Mouse (Mus musculus) E14TG2a.4 (cell line): ENCODE results near the gene Hspa14.

ENCODE experiments used
- H3K27me3 ChIP-seq: 2 replicates; pipeline ENCODE4 v1.6.1; 2014; ENCODE audit warnings: low read length, control low read depth; ENCODE audit not compliant: insufficient read depth
- H3K36me3 ChIP-seq: 2 replicates; pipeline ENCODE4 v1.6.1; 2014; ENCODE audit warnings: low read length, control low read depth; ENCODE audit not compliant: insufficient read depth
- H3K4me1 ChIP-seq: replicated peaks from 2 replicates; pipeline ENCODE4 v1.6.1; 2014; ENCODE audit warnings: low read depth, low read length, control low read depth
- H3K4me3 ChIP-seq: replicated peaks from 2 replicates; pipeline ENCODE4 v1.5.1; 2014; ENCODE audit warnings: mild to moderate bottlenecking, low read length
- H3K9me3 ChIP-seq: 2 replicates; pipeline ENCODE4 v1.6.1; 2014; ENCODE audit warnings: low read length, control low read depth
- CTCF ChIP-seq: conservative IDR thresholded peaks from 2 replicates; pipeline ENCODE4 v1.5.1; 2014; ENCODE audit warnings: low read length
- NANOG ChIP-seq: IDR thresholded peaks from 2 replicates; pipeline ENCODE4 v1.6.1; 2014; ENCODE audit warnings: borderline replicate concordance, low read length, mixed read lengths
- POU5F1 ChIP-seq: IDR thresholded peaks from 2 replicates; pipeline ENCODE4 v1.6.1; 2014; ENCODE audit warnings: low read length, borderline replicate concordance

Gene Hspa14

GRCm38 (mm10) chr2:3512552-3513454 lies at the start of gene Hspa14, which contains the start of the genes Gm45902 and Cdnf:
Gene Hspa14 (minus strand): TSS chr2:3512814.
Gene Gm45902 (minus strand): TSS chr2:3512790.
Gene Cdnf (plus strand): TSS chr2:3513030.
- Histone ChIP-seq H3K27me3 (no peaks in the 10 kb centered on the region), H3K4me3 (peak within 1 kb of the TSS; percentile 99), H3K4me1 (peaks cover 34% of the 10 kb centered on the region), H3K9me3 (no peaks in the 10 kb centered on the region), H3K36me3 (peaks cover 36% of the 10 kb centered on the region)
- TF ChIP-seq NANOG = no peak
- no peak for TF ChIP-seq POU5F1
- TF ChIP-seq CTCF = no peak

DNA sequence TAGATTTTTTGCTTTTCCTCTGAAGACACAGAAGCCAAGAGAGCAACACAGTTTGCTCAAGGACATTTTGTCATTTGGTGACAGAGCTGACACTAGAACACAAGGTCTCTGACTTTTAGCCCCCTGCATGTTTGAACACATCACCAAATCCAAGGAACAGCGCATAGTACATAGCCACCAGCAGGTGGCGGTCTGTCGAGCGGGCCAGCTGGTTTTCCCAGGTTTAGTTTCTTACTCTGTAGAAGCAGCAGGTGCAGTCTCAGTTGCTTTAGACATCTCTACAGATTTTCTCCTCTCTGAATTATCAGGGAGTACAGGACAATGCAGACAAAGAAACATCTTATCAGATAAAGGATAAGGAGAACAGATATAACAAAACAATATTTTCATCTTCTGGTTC lies 34.0 kb upstream of the Hspa14 start:
- Histone ChIP-seq H3K36me3 (no peaks in the 10 kb centered on the region), H3K27me3 (no peaks in the 10 kb centered on the region), H3K9me3 (no peaks in the 10 kb centered on the region), H3K4me3 (no peak overlapping the region), H3K4me1 (no peaks in the 10 kb centered on the region)
- no peak for TF ChIP-seq NANOG
- TF ChIP-seq CTCF = peak; percentile 87

GRCm38 (mm10) chr2:3546055-3546454 lies 33.4 kb upstream of the Hspa14 start:
- TF ChIP-seq NANOG (no peak), POU5F1 (no peak), CTCF (no peak)
- Histone ChIP-seq H3K9me3 (no peaks in the 10 kb centered on the region), H3K4me3 (no peak overlapping the region), H3K4me1 (no peaks in the 10 kb centered on the region), H3K36me3 (no peaks in the 10 kb centered on the region), H3K27me3 (no peaks in the 10 kb centered on the region)

DNA sequence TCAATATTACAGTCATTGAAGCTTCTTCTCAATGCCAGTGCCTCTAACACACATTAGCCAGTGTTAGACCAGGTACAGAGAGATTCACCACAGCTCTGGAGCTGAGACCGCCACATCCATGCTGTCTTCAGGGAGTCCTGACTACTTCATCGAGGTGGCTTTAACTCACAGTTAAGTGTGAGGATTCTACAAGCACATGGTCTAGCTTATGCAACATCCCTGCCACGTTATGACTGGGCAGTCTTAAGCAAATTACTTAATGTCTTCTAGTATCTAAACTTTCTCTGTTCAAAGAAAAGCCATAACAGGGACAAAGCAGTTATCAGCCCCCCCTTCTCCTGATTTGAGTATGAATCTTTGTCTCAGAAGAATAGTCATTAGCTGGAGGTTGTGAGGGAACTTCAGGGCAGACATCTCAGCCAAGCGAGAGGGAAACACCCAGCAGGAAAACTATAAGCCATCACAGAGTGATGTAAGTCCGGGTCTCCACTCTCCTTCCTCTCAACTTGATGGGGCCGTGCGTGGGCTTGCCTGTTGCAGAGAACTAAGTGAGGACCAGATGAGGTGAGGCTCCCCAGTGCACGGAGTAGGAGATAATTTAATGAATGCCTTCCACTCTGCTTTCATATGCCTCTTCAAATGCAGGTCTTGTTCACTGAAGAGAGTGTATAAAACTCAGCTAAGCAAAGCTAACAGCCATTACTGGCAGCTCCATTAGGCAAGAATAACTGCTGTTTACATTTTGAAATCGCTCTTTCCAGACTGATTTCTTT lies 28.9 kb upstream of the Hspa14 start:
- Histone ChIP-seq H3K4me1 (no peaks in the 10 kb centered on the region), H3K36me3 (no peaks in the 10 kb centered on the region), H3K27me3 (no peaks in the 10 kb centered on the region), H3K9me3 (no peaks in the 10 kb centered on the region), H3K4me3 (no peak overlapping the region)
- TF ChIP-seq POU5F1 (no peak), CTCF (no peak), NANOG (no peak)

DNA sequence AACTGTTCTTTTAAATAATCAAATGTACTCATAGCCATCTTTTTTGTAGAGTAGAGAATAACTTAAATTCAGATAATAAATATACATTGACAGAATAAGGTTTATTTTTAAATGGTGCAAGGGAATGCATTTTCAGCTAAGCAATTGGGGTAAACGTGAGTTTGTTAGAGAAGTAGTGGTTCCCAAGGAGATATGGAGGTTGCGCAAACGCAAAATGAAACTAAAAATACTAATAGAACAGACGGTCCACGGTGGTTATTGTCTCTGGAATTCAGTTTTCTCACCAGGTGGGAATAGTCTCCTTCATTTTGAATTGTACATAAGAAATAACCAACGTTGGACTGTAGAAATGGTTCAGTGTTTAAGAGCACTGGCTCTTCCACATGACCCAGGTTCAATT lies 13.7 kb upstream of the Hspa14 start:
- no peak for TF ChIP-seq POU5F1
- no peak for TF ChIP-seq NANOG
- TF ChIP-seq CTCF = no peak
- no peaks in the 10 kb centered on the region for H3K36me3 ChIP-seq
- peaks cover 2% of the 10 kb centered on the region; the same call in 1 of the 2 replicates for H3K27me3 ChIP-seq

DNA sequence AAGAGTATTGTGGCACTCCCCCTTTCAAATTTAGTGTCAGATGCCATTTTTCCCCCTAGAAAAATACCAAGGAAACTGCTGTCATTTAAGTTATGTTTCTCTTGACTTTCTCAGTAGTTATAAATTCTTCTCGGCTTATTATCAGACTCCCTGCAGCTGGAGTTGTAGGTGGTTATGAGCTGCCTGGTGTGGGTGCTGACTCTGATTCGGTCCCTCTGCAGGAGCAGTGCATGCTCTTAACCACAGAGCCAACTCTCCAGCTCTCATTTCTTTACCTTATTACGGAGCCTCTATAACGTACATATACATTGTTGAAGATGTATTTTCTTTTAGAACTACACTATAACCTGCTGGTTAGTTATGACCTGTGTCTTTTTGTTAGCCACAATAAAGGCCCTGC lies 9.9 kb upstream of the Hspa14 start:
- no peaks in the 10 kb centered on the region for H3K9me3 ChIP-seq
- H3K4me3 ChIP-seq = no peak overlapping the region
- peaks cover 2% of the 10 kb centered on the region; the same call in 1 of the 2 replicates for H3K27me3 ChIP-seq
- no peaks in the 10 kb centered on the region for H3K36me3 ChIP-seq
- TF ChIP-seq CTCF (no peak), POU5F1 (no peak), NANOG (no peak)
- H3K4me1 ChIP-seq = no peaks in the 10 kb centered on the region

More for the DNA sequence above, 13.7 kb upstream of the Hspa14 start:
- H3K4me1 ChIP-seq = no peaks in the 10 kb centered on the region
- no peaks in the 10 kb centered on the region for H3K9me3 ChIP-seq
- H3K4me3 ChIP-seq = no peak overlapping the region

DNA sequence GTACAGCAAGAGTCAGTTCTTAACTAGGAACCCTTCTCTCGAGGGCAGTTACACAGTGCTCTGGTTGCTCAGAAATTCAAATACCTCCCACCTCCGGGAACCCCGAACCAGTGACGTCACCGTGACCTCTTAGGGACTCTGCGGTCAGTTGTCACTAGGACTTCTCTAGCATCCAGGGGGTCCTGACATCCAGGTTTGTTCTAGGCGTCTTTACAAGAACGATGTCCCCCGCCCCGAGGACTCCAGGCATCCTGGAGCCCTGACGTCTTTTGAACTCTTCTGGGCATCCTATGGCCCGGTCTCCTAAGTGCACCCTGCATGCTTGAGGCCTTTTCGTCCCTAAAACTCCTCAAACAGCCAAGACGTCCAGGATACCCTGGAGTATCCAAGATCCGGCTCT lies 538 bp downstream of the Hspa14 start:
- no peaks in the 10 kb centered on the region for H3K9me3 ChIP-seq
- TF ChIP-seq CTCF = no peak
- no peak for TF ChIP-seq POU5F1
- no peak for TF ChIP-seq NANOG
- peaks cover 44% of the 10 kb centered on the region for H3K36me3 ChIP-seq
- peaks cover 36% of the 10 kb centered on the region for H3K4me1 ChIP-seq
- no peaks in the 10 kb centered on the region for H3K27me3 ChIP-seq
- H3K4me3 ChIP-seq = peak overlapping the region; percentile 99

DNA sequence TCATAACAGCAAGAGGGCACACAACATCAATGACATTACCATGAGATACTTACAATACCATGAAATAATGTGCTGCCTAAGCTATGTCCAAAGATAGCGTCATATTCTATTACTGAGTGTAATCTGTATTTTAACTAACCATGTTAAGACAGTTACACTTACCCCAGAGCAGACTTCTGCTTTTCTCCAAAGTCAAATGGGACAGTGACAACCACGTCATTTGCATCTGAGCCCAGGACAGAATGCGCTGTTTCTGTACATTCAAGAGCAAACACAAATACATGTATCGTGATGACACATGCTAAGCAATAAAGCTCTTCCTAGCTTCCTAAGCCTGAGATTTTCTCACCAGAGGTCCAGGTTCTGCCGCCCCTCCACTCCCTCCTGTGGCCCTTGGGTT lies 11.7 kb downstream of the Hspa14 start:
- Histone ChIP-seq H3K4me1 (peaks cover 30% of the 10 kb centered on the region), H3K27me3 (no peaks in the 10 kb centered on the region), H3K4me3 (no peak overlapping the region), H3K36me3 (peaks cover 93% of the 10 kb centered on the region), H3K9me3 (no peaks in the 10 kb centered on the region)
- TF ChIP-seq CTCF = no peak
- no peak for TF ChIP-seq POU5F1
- no peak for TF ChIP-seq NANOG
